8 mouse cellular contexts compared by ENCODE assay signal in the genomic region with DNA sequence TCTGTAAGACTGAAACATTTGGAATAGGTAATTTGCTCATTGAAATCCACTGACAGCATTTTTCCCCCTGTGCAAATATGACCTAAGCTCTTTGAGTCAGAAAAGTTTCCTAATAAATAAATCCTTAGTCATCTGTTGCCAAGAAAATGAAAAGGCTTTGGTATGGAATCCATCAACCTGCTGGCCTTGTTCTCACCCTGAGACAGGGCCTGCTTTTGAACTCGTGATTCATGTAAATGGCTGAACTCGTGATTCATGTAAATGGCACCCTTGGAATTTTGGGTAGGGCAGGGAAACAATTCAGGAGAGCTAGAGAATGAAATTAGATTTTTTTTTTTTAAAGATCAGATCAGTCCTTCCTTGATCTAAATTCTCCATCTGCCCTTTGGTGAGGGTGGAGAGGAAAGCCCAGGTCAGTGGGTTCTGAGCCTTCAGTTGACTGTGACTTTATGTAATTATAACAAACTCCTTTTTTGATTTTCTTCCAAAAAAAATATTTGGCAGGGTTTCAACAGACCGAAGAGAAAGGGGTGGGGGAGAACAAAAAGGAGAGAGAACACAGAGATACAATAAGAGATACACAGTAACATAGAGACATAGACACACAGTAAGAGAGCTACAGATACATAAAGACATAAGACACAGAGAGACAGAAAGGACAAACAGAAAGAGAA.
A peak's percentile ranks its signal among the peaks of the same experiment; 100 is the strongest.
DNase-seq lines count a peak whose midpoint lies in the region; ATAC-seq and TF ChIP-seq lines count a peak whose summit lies in the region.

No protein-coding gene starts in this region.

- H3K36me3 ChIP-seq in ES-E14 (ENCODE audit: control insufficient read depth, insufficient read depth, low read length, poor library complexity, severe bottlenecking) = no peaks in the 10 kb centered on the region
- no peaks in the 10 kb centered on the region for H3K36me3 ChIP-seq in embryonic facial prominence, embryonic 14.5 days (ENCODE audit: control insufficient read depth, insufficient read depth, low read length)
- H3K36me3 ChIP-seq in liver, embryonic 14.5 days (replicated peaks; ENCODE audit: control insufficient read depth, insufficient read depth, low read depth) = no peaks in the 10 kb centered on the region

- H3K4me1 ChIP-seq in ES-E14 (ENCODE audit: control insufficient read depth in 2 of 2, insufficient read depth in 2 of 2, low read length in 2 of 2, poor library complexity in 1 of 2) = peaks cover 2 to 4% of the 10 kb centered on the region in 2 experiments; a peak in 2 of 4 replicates
- H3K4me1 ChIP-seq in embryonic facial prominence, embryonic 14.5 days (ENCODE audit: control insufficient read depth, insufficient read depth, low read length) = peaks cover 27% of the 10 kb centered on the region
- peaks cover 8 to 20% of the 10 kb centered on the region in 2 experiments; a peak in 3 of 4 replicates for H3K4me1 ChIP-seq in liver, embryonic 14.5 days (replicated peaks; ENCODE audit: control insufficient read depth in 2 of 2, insufficient read depth in 2 of 2, low read length in 1 of 2)

- TF ChIP-seq EP300 in liver, embryonic 14.5 days (IDR thresholded peaks at IDR 0.05; ENCODE audit: low read depth) = no peak

- H3K9me3 ChIP-seq in ES-E14 (ENCODE audit: control insufficient read depth, insufficient read depth, low read depth, low read length) = no peaks in the 10 kb centered on the region
- H3K9me3 ChIP-seq in embryonic facial prominence, embryonic 14.5 days (ENCODE audit: control insufficient read depth, low read length) = no peaks in the 10 kb centered on the region
- no peaks in the 10 kb centered on the region for H3K9me3 ChIP-seq in liver, embryonic 14.5 days (ENCODE audit: control insufficient read depth, low read length)

- no peak for ATAC-seq in embryonic facial prominence, embryonic 14.5 days (ENCODE audit: low read depth)
- ATAC-seq in liver, embryonic 14.5 days (ENCODE audit: insufficient read depth) = 0 out of 2 replicates have a peak, but pooled peaks have one; percentile 5
- no peak for ATAC-seq in CD4-positive, CD25-positive, alpha-beta regulatory T cell, adult 4 months
- no peak for ATAC-seq in cerebellum, adult (ENCODE audit: insufficient number of reproducible peaks, low FRiP score, low TSS enrichment)

- H3K4me3 ChIP-seq in ES-E14 (ENCODE audit: insufficient read depth in 1 of 2, low read depth in 1 of 2, low read length in 2 of 2, poor library complexity in 1 of 2, severe bottlenecking in 1 of 2) = no peak overlapping the region
- H3K4me3 ChIP-seq in embryonic facial prominence, embryonic 14.5 days (ENCODE audit: low read depth, low read length) = peak overlapping the region; percentile 80; the same call in 1 of the 2 replicates
- H3K4me3 ChIP-seq in liver, embryonic 14.5 days (ENCODE audit: insufficient read depth in 1 of 2, low read depth in 2 of 2, low read length in 2 of 2) = no peak overlapping the region

- H3K9ac ChIP-seq in ES-E14 (ENCODE audit: insufficient read depth, low read depth, low read length, poor library complexity, severe bottlenecking) = no peak overlapping the region
- H3K9ac ChIP-seq in embryonic facial prominence, embryonic 14.5 days (ENCODE audit: low read depth, low read length) = no peak overlapping the region
- H3K9ac ChIP-seq in liver, embryonic 14.5 days (replicated peaks) = no peak overlapping the region

- no peak overlapping the region for H3K27ac ChIP-seq in ES-E14 (ENCODE audit: insufficient read depth, low read depth, low read length, poor library complexity, severe bottlenecking)
- no peak overlapping the region; the same call in 1 of the 2 replicates for H3K27ac ChIP-seq in embryonic facial prominence, embryonic 14.5 days (replicated peaks; ENCODE audit: low read depth, low read length)
- no peak overlapping the region for H3K27ac ChIP-seq in liver, embryonic 14.5 days

- in situ Hi-C loops in ES-E14 (cut with MboI; ENCODE audit: low sequenced_read_pairs in 2 of 2, unreplicated experiment in 2 of 2) = no loop called here

- 43% methylated on average over 3 of the region's 3 CpGs for WGBS in embryonic facial prominence, embryonic 14.5 days
- WGBS in liver, embryonic 14.5 days (ENCODE audit: insufficient replicate concordance) = 61% methylated on average over 3 of the region's 3 CpGs

- peak overlapping the region; percentile 83; the same call in 1 of the 2 replicates for H3K4me2 ChIP-seq in embryonic facial prominence, embryonic 14.5 days (ENCODE audit: low read depth, low read length)
- peak overlapping the region; percentile 97; the same call in 1 of the 2 replicates for H3K4me2 ChIP-seq in liver, embryonic 14.5 days (ENCODE audit: low read depth)

- TF ChIP-seq CTCF in liver, embryonic 14.5 days (IDR thresholded peaks at IDR 0.05; ENCODE audit: low read depth) = no peak

- no peaks in the 10 kb centered on the region for H3K27me3 ChIP-seq in embryonic facial prominence, embryonic 14.5 days (replicated peaks; ENCODE audit: control insufficient read depth, insufficient read depth, low read length)
- no peaks in the 10 kb centered on the region; the same call in 1 of the 2 replicates for H3K27me3 ChIP-seq in liver, embryonic 14.5 days (ENCODE audit: control insufficient read depth, insufficient read depth, low read length)

- DNase-seq in kidney, adult 11 months = peak; percentile 28
- no peak for DNase-seq in kidney, postnatal 4 days
- DNase-seq in ES-E14 (ENCODE audit: low read depth, low spot score) = no peak
- peak; percentile 59 for DNase-seq in embryonic facial prominence, embryonic 14.5 days (ENCODE audit: low spot score)
- DNase-seq in liver, embryonic 14.5 days (ENCODE audit: low read depth in 3 of 3, low spot score in 3 of 3) = no peak
- DNase-seq in layer of hippocampus, adult 18-20 months (ENCODE audit: low spot score in 2 of 2) = no peak

TF ChIP-seq in ES-E14, 5 proteins besides CTCF, POLR2A, EP300 and RAD21:
- TF ChIP-seq MAFK (IDR thresholded peaks at IDR 0.05; ENCODE audit: insufficient read depth, low read depth, low read length) (no peak), ZNF384 (IDR thresholded peaks at IDR 0.05; ENCODE audit: low read depth, low read length) (peak; percentile 83)

Comparison
In these comparisons a context has a peak if more than half of its experiments do, and no peak if none do; other contexts are left out.
1. DNase-seq: peak in kidney, adult 11 months (single experiment) and embryonic facial prominence, embryonic 14.5 days (single experiment); none in kidney, postnatal 4 days (0 of 2), ES-E14 (single experiment), liver, embryonic 14.5 days (0 of 3) and layer of hippocampus, adult 18-20 months (0 of 2).